Mouse (Mus musculus): ENCODE measurements around the gene Vcp.

Vcp gene

GRCm38 (mm10) chr4:43000141-43000986 lies at the start of gene Vcp:
Gene Vcp, minus strand, starts transcription at chr4:43000507.
- DNase-seq (ENCODE audit: low read depth), result peak; percentile 98

DNA sequence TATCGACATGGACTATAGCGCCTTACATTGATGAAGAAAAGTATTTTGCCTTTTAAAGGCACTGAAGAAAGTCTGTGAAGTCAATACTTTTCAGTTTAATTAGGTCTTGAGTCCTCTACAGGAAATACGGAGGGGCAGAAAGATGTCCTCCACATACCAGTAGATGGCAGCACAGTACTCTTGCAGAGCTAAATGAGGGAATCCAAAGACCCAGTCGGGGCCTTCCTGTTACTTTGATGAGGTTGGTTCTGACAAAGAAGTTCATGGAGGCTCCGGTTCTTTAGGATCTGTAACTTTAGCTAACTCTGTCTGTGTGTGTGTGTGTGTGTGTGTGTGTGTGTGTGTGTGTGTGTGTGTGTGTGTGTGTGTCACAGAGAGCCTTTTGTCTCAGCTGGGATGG lies 46.9 kb upstream of the Vcp start:
- DNase-seq (ENCODE audit: low read depth), result no peak

DNA sequence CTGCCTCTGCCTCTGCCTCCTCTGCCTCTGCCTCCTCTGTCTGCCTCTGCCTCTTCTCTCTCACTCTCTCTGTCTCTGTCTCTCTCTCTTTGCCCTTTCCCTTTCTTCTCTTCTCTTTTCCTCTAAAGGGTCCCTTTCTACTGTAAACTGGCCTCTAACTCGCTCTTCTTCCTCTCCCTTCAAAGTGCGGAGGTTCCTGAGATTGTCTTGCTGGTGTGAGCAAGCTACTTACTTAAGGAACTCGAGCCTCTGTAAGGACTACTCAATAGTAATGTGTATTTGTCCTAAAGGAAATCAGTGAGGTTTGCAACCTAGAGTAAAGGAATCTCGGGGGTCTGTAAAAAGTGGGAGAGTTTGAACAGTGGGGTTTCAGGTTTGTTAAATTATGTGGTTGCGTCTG lies 46.3 kb upstream of the Vcp start:
- no peak for DNase-seq (ENCODE audit: low read depth)

DNA sequence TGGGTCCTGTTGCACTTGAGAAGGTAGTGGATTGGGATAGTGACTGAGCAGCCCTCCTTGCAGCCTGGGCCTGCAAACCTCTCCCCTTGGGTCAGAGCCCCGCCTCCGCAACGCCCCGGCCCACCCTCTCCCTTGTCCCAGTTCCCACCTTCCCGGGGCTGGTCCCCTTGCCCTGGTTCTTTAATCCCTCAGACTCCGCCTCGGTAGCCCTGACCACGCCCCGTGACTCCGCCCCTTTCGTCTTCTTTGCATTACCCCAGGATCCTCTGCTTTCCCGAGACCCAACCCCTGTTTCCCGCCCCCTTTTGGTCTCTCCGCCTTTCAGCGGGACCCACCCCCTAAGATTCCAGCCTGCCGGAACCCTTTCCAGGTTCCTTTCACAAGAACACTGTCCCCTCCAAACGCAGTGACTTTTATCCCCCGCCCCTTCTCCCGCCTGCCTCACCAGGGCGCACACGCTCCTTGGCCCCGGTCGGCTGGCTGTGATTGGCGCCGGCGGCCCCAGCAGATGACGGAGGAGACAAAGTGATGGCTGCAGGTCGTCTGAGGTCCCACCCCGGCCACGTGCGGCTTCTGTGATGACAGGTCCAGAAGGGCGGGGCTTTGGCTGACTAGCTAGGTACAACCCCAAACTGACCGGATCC lies 45.5 kb upstream of the Vcp start, which contains the start of gene Fam214b:
Fam214b (minus strand) TSS at position 562 of the 644 bp plus-strand sequence.
- peak; percentile 91 for DNase-seq (ENCODE audit: low read depth)

- no peak for DNase-seq (ENCODE audit: low read depth)
These were observed 45.0 kb upstream of the Vcp start for GRCm38 (mm10) chr4:43045285-43045658.

DNA sequence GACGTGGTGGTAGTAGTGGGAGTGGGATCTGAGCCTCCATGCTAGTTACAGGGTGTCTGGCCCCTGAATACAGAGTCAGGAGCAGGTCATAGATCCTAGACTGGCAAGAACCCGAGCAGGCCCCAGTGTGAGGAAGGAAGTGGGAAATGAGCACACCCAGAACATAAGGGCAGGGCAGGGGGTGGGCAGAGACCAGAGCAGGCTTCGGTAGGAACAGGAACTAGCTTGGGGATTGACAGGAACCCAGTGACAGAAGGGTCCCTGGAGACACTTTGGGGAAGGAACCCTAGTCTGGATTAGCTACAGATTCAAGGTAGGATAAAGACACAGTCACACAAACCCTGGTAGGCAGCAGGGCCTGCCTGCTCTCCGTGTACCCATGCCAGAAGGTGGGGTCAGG lies 44.4 kb upstream of the Vcp start:
- no peak for DNase-seq (ENCODE audit: low read depth)

- DNase-seq (ENCODE audit: low read depth), result no peak
These were observed 43.5 kb upstream of the Vcp start for GRCm38 (mm10) chr4:43043644-43044357.

DNA sequence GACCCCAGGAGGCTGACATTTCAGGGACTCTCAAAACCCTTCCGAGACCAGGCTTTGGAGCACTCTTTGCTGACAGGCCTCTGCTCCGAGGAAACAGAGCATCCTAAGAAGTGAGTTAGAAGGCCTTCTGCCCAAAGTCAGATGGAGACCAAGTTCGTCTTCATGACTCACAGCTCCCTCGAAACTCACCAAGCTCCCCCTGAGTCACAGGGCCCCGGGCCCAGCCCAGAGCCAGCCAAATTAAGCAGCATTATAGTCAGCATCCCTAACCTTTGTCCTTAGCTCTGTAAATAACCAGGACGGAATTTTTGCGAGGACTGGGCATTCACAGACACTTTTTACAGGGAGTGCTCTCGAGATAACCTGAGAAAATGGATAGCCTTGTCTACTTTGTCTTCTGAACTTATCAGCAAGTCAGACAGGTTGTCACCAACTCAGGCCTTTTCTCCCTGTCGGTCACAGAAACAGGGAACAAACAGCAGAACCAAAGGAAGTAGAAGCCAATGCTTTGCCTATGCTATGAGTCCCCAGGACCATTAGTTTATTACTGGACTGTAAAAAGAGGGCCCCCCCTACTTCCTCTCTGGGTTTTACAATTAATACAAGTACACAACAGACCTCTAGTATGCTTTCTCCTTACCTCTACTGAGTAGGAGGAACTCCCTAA lies 40.7 kb upstream of the Vcp start:
- no peak for DNase-seq (ENCODE audit: low read depth)

DNA sequence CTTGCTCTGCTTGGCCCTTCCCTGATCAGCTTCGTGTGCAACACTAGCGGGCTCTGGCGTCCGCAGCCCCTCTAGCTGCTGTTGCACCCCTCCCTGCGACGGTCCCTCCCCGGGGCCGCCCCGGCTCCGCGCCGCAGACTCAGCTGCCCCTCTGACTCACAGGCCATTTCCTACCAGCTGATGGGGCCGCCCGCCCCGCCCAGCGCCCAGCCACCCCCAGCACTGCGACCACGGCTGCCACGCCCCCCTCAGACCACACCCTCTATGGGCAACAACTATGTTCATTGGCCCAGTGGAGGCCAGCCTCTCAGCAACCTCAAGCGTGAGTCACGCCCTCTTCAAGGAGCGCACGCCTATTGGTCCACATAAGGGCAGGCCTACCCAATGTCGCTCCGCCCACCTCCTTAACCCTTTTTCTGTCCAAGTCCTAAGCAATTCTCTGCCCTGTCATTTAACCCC lies 39.8 kb upstream of the Vcp start:
- peak; percentile 94 for DNase-seq (ENCODE audit: low read depth)

- no peak for DNase-seq (ENCODE audit: low read depth)
These were observed 39.3 kb upstream of the Vcp start for GRCm38 (mm10) chr4:43039609-43040008.

- no peak for DNase-seq (ENCODE audit: low read depth)
These were observed 38.5 kb upstream of the Vcp start for GRCm38 (mm10) chr4:43038567-43039495.

GRCm38 (mm10) chr4:43037860-43038566 lies 37.7 kb upstream of the Vcp start:
- DNase-seq (ENCODE audit: low read depth), result no peak

DNA sequence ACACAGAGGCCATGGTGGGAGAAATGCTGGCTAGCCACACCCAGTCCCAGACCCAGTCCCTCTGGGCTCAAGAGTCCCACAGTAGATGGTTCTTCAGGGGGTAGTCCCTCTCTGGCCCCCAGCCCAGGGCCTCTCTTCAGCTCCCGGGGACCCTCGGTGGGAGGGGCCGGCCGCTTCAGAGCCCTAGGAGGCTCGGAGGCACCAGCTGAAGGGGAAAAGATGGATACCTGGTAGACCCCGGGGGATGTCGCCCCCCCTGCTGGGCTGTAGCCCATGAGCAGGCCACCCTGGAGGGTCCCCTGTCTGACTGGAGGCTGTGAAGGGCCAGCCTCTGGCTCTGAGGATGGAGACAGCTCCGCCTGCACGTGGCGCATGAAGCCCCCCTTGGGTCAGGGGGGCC lies 36.0 kb upstream of the Vcp start:
- no peak for DNase-seq (ENCODE audit: low read depth)

DNA sequence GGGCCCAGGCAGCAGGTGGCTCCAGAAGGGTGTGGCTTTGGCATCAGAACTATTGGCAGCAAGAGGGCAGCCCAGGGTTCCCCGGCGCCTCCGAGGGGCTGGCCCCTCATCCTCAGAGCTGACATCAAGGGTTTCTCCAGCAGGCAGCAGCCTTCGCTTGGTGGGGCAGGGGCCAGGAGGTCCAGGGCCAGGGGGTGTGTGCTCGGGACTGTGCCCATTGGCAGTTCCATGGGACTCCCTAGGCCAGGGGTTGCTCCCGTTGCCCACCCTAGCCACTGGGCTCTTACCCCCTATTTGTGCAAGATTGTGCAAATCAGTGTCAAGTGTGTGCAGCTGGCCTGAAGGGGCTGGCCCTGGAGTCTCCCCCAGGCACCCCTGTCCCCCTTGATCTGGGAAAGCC lies 35.5 kb upstream of the Vcp start:
- no peak for DNase-seq (ENCODE audit: low read depth)

DNA sequence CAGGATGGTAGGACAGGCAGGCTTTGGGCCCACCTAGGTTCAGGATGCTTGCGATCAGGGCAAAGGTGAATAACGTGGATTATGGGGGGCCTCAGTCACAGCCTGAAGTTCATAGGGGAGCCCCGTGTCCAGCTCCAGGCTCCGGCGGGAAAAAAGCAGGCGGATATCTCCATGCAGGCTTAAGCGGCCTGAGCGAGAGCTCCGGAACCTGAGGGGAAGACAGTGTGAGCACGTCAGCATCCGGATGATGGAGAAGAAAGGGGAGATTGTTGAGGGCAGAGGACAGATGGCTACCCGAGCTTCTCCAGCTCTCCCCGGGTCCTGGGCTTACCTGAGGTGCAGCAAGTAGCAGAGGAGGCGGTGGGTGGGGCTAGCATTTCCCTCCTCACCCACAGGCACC lies 33.2 kb upstream of the Vcp start:
- no peak for DNase-seq (ENCODE audit: low read depth)

- DNase-seq (ENCODE audit: low read depth), result no peak
These were observed 32.2 kb upstream of the Vcp start for GRCm38 (mm10) chr4:43032501-43032900.

DNA sequence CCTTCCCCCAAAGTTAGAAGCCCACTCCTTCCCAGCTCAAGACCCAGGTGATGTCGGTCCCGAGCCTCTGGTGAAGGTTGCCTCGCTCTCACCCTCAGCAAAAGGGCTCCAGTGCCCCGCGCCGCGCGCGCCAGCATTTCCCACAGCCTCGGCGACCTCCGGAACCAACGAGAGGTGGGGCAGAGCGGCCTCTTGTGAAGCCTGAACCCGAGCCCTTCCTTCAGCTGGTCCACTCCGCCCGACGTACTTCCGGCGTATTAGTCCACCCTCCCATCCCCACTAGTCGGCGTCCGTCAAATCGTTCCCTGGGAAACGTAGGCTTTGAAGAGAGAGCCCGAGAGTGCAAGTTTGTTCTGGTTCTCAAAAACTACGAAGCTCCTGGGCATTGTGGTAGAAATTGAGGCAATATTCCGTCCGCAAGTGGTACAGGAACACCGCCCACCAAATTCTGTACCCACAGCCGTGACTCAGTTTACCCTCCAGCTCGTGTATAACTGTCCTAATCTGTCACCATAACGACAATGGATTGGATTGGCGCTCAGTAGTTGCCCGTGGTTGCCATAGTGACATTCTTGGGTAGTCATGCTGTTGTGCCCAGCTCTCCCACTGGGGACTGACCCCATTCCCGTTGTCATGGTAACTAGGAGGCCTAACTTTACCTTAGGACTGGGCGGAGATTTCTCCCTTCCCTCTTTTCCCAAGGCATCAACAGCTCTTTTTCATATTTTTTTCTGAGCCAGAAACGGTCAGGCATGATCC lies 31.1 kb upstream of the Vcp start, which contains the start of gene Stoml2:
Stoml2 (minus strand) TSS at position 474 of the 759 bp plus-strand sequence.
- peak; percentile 85 for DNase-seq (ENCODE audit: low read depth)

DNA sequence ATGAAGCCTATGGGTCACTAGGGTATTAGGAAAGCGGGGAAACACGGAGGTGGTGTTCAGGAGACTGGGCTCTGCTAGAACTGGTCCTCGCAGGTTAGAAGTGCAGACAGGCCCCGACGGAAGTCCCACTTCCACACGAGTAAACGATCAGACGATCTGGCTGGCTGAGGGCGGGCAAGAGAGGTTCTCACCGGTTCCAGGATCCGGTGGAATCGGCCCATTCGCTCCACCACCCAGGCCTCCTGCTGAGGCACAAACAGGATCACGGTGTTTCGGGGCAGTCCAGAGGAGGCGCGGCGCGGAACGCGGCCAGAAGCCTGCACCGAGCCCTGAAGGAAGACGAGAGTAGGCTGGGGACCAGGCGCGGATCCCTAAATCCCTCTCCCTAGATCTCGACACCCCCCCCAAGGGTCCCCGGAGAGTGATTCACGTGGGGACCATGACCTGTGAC lies 30.5 kb upstream of the Vcp start:
- no peak for DNase-seq (ENCODE audit: low read depth)

- DNase-seq (ENCODE audit: low read depth), result no peak
These were observed 30.0 kb upstream of the Vcp start for GRCm38 (mm10) chr4:43030352-43030751.

DNA sequence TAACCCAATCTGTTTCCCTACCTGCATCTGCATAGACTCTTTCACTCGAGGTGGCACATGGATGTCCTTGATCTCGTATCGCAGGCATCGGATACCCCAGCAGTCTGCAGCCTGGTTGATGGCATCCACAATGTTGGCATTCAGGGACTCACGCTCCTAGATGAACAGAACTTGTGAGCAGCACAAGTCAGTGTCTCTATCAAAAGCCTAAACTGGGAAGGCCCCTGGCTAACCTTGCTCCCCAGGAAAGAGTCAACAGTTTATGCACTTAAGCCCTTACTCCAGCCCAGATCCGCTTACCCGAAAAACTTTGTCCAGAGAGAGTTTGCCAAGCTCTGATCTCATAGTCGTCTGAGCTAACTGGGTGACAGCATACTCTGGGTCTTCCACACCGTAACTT lies 29.4 kb upstream of the Vcp start:
- DNase-seq (ENCODE audit: low read depth), result no peak
